Mouse (Mus musculus): ENCODE results near the gene Mrpl24. TPM values are rescaled to one million over a fixed set of nuclear protein-coding genes. Genes with fewer than 3 reads are reported as not detected.

Mrpl24 gene
- polyA plus RNA-seq, 1 experiment from 2014 or later: 78.9 TPM

GRCm38 (mm10) chr3:87913491-87913890 is 5.8 kb upstream of the Mrpl24 start:
- no peaks in the 10 kb centered on the region for H3K9me3 ChIP-seq (replicated peaks)
- no peak overlapping the region for H3K4me2 ChIP-seq (replicated peaks)
- H3K27me3 ChIP-seq: no peaks in the 10 kb centered on the region
- ATAC-seq (ENCODE audit: insufficient number of reproducible peaks, low FRiP score, low TSS enrichment, low read depth): no peak
- 83% methylated on average over 7 of the region's 7 CpGs for WGBS
- peaks cover 40% of the 10 kb centered on the region for H3K36me3 ChIP-seq
- H3K4me1 ChIP-seq: peaks cover 33% of the 10 kb centered on the region
- H3K4me3 ChIP-seq (replicated peaks): no peak overlapping the region
- H3K27ac ChIP-seq (replicated peaks): no peak overlapping the region
- H3K9ac ChIP-seq: no peak overlapping the region

- no peaks in the 10 kb centered on the region for H3K9me3 ChIP-seq (replicated peaks)
- no peak for ATAC-seq (ENCODE audit: insufficient number of reproducible peaks, low FRiP score, low TSS enrichment, low read depth)
- no peaks in the 10 kb centered on the region for H3K27me3 ChIP-seq
- no peak overlapping the region for H3K27ac ChIP-seq (replicated peaks)
- no peak overlapping the region for H3K4me2 ChIP-seq (replicated peaks)
- WGBS: 95% methylated on average over 10 of the region's 10 CpGs
- H3K4me1 ChIP-seq: peaks cover 30% of the 10 kb centered on the region
- no peak overlapping the region for H3K9ac ChIP-seq
- H3K4me3 ChIP-seq (replicated peaks): no peak overlapping the region
- peaks cover 40% of the 10 kb centered on the region for H3K36me3 ChIP-seq
These were observed 5.4 kb upstream of the Mrpl24 start for GRCm38 (mm10) chr3:87913891-87914290.

- H3K4me3 ChIP-seq (replicated peaks): no peak overlapping the region
- no peaks in the 10 kb centered on the region for H3K9me3 ChIP-seq (replicated peaks)
- peaks cover 3% of the 10 kb centered on the region; the same call in 1 of the 2 replicates for H3K4me1 ChIP-seq
- WGBS: 87% methylated on average over 1 of the region's 1 CpGs
- H3K9ac ChIP-seq: no peak overlapping the region
- no peaks in the 10 kb centered on the region for H3K27me3 ChIP-seq
- no peak for ATAC-seq (ENCODE audit: insufficient number of reproducible peaks, low FRiP score, low TSS enrichment, low read depth)
- peaks cover 40% of the 10 kb centered on the region for H3K36me3 ChIP-seq
- H3K27ac ChIP-seq (replicated peaks): no peak overlapping the region
- H3K4me2 ChIP-seq (replicated peaks): no peak overlapping the region
These were observed 2.3 kb upstream of the Mrpl24 start for GRCm38 (mm10) chr3:87916990-87917389.

- H3K27me3 ChIP-seq: no peaks in the 10 kb centered on the region
- ATAC-seq (ENCODE audit: insufficient number of reproducible peaks, low FRiP score, low TSS enrichment, low read depth): no peak
- no peak overlapping the region for H3K4me2 ChIP-seq (replicated peaks)
- H3K36me3 ChIP-seq: peaks cover 49% of the 10 kb centered on the region
- H3K4me1 ChIP-seq: 0 out of 2 replicates have a peak, but pooled peaks cover 3% of the 10 kb centered on the region
- no peak overlapping the region for H3K4me3 ChIP-seq (replicated peaks)
- H3K9ac ChIP-seq: no peak overlapping the region
- WGBS: 88% methylated on average over 1 of the region's 1 CpGs
- no peak overlapping the region for H3K27ac ChIP-seq (replicated peaks)
- H3K9me3 ChIP-seq (replicated peaks): no peaks in the 10 kb centered on the region
These were observed 755 bp upstream of the Mrpl24 start for GRCm38 (mm10) chr3:87918551-87918950.

- H3K4me2 ChIP-seq (replicated peaks): peak overlapping the region; percentile 72
- H3K9me3 ChIP-seq (replicated peaks): no peaks in the 10 kb centered on the region
- ATAC-seq (ENCODE audit: insufficient number of reproducible peaks, low FRiP score, low TSS enrichment, low read depth): no peak
- 66% methylated on average over 9 of the region's 9 CpGs for WGBS
- peak overlapping the region; percentile 51 for H3K9ac ChIP-seq
- H3K4me1 ChIP-seq: 0 out of 2 replicates have a peak, but pooled peaks cover 3% of the 10 kb centered on the region
- H3K27me3 ChIP-seq: no peaks in the 10 kb centered on the region
- peaks cover 49% of the 10 kb centered on the region for H3K36me3 ChIP-seq
- no peak overlapping the region for H3K27ac ChIP-seq (replicated peaks)
- H3K4me3 ChIP-seq (replicated peaks): peak overlapping the region; percentile 62
These were observed 1.1 kb downstream of the Mrpl24 start for GRCm38 (mm10) chr3:87920270-87920943.

- no peak overlapping the region for H3K9ac ChIP-seq
- WGBS: 85% methylated on average over 7 of the region's 7 CpGs
- H3K27me3 ChIP-seq: no peaks in the 10 kb centered on the region
- ATAC-seq (ENCODE audit: insufficient number of reproducible peaks, low FRiP score, low TSS enrichment, low read depth): no peak
- peaks cover 7% of the 10 kb centered on the region for H3K4me1 ChIP-seq
- no peak overlapping the region for H3K27ac ChIP-seq (replicated peaks)
- H3K36me3 ChIP-seq: peaks cover 60% of the 10 kb centered on the region
- H3K4me3 ChIP-seq (replicated peaks): no peak overlapping the region
- H3K9me3 ChIP-seq (replicated peaks): no peaks in the 10 kb centered on the region
- no peak overlapping the region for H3K4me2 ChIP-seq (replicated peaks)
These were observed 5.7 kb downstream of the Mrpl24 start for GRCm38 (mm10) chr3:87924996-87925395.

- no peak overlapping the region for H3K27ac ChIP-seq (replicated peaks)
- H3K4me2 ChIP-seq (replicated peaks): no peak overlapping the region
- H3K36me3 ChIP-seq: peaks cover 68% of the 10 kb centered on the region
- H3K4me1 ChIP-seq: peaks cover 24% of the 10 kb centered on the region
- H3K27me3 ChIP-seq: no peaks in the 10 kb centered on the region
- H3K9ac ChIP-seq: no peak overlapping the region
- no peak for ATAC-seq (ENCODE audit: insufficient number of reproducible peaks, low FRiP score, low TSS enrichment, low read depth)
- no peak overlapping the region for H3K4me3 ChIP-seq (replicated peaks)
- H3K9me3 ChIP-seq (replicated peaks): no peaks in the 10 kb centered on the region
- 90% methylated on average over 5 of the region's 5 CpGs for WGBS
These were observed 8.1 kb downstream of the Mrpl24 start for GRCm38 (mm10) chr3:87927452-87927851.

GRCm38 (mm10) chr3:87929341-87930077 is 10.2 kb downstream of the Mrpl24 start:
- Histone ChIP-seq H3K4me3 (replicated peaks) (peak overlapping the region; percentile 98), H3K27ac (replicated peaks) (peak overlapping the region; percentile 90), H3K4me1 (peaks cover 33% of the 10 kb centered on the region), H3K9me3 (replicated peaks) (no peaks in the 10 kb centered on the region), H3K9ac (peak overlapping the region; percentile 85), H3K4me2 (replicated peaks) (peak overlapping the region; percentile 76), H3K27me3 (no peaks in the 10 kb centered on the region), H3K36me3 (peaks cover 56% of the 10 kb centered on the region)
- 4% methylated on average over 26 of the region's 26 CpGs for WGBS
- ATAC-seq (ENCODE audit: insufficient number of reproducible peaks, low FRiP score, low TSS enrichment, low read depth): no peak

GRCm38 (mm10) chr3:87930078-87930795 is 10.9 kb downstream of the Mrpl24 start, which contains the start of the genes Isg20l2 and Rrnad1:
Gene Isg20l2, plus strand, starts transcription at chr3:87930314.
Gene Rrnad1, minus strand, starts transcription at chr3:87930717.
- Histone ChIP-seq H3K27ac (replicated peaks) (peak within 1 kb of the TSS; percentile 90), H3K9ac (peak within 1 kb of the TSS; percentile 85), H3K4me3 (replicated peaks) (peak within 1 kb of the TSS; percentile 98), H3K4me2 (replicated peaks) (peak within 1 kb of the TSS; percentile 76), H3K36me3 (peaks cover 52% of the 10 kb centered on the region), H3K27me3 (no peaks in the 10 kb centered on the region), H3K4me1 (peaks cover 35% of the 10 kb centered on the region), H3K9me3 (replicated peaks) (no peaks in the 10 kb centered on the region)
- under 1% methylated on average over 78 of the region's 78 CpGs for WGBS
- peak; percentile 96 for ATAC-seq (ENCODE audit: insufficient number of reproducible peaks, low FRiP score, low TSS enrichment, low read depth)

- no peak for ATAC-seq (ENCODE audit: insufficient number of reproducible peaks, low FRiP score, low TSS enrichment, low read depth)
- 77% methylated on average over 5 of the region's 5 CpGs for WGBS
- peaks cover 51% of the 10 kb centered on the region for H3K36me3 ChIP-seq
These were observed 14.7 kb downstream of the Mrpl24 start for GRCm38 (mm10) chr3:87934026-87934425.

GRCm38 (mm10) chr3:87934501-87934900 is 15.2 kb downstream of the Mrpl24 start:
- WGBS: 61% methylated on average over 4 of the region's 4 CpGs
- H3K4me2 ChIP-seq (replicated peaks): no peak overlapping the region
- H3K4me1 ChIP-seq: peaks cover 39% of the 10 kb centered on the region
- no peaks in the 10 kb centered on the region for H3K9me3 ChIP-seq (replicated peaks)
- H3K4me3 ChIP-seq (replicated peaks): no peak overlapping the region
- H3K9ac ChIP-seq: no peak overlapping the region
- no peak overlapping the region for H3K27ac ChIP-seq (replicated peaks)
- peaks cover 56% of the 10 kb centered on the region for H3K36me3 ChIP-seq
- ATAC-seq (ENCODE audit: insufficient number of reproducible peaks, low FRiP score, low TSS enrichment, low read depth): no peak
- no peaks in the 10 kb centered on the region for H3K27me3 ChIP-seq

More at GRCm38 (mm10) chr3:87934026-87934425, 14.7 kb downstream of the Mrpl24 start:
- Histone ChIP-seq H3K9ac (no peak overlapping the region), H3K27ac (replicated peaks) (no peak overlapping the region), H3K4me3 (replicated peaks) (no peak overlapping the region), H3K27me3 (no peaks in the 10 kb centered on the region), H3K4me2 (replicated peaks) (no peak overlapping the region), H3K9me3 (replicated peaks) (no peaks in the 10 kb centered on the region), H3K4me1 (peaks cover 44% of the 10 kb centered on the region)

All from embryonic facial prominence, embryonic 15.5 days (tissue).